Mouse (Mus musculus): Measurements from ENCODE around the gene Asb14.

DNA sequence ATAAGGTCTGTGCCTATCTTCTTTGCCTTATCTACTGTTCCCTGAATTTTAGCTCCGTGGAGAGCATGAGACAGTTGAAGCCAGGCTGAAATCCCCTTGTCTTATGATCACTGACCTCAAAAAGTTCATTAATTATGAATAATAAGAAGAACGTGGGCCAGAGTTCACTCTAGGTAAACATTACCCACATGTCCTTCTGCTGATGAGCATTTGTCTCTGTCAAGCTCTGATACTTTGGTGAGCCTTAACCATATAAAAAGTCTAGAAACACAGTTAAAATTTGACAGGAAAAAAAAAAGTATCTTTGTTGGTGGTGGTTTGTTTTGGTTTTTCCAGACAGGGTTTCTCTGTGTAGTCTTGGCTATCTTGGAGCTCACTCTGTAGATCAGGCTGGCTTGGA is 40.3 kb upstream of the Asb14 start:
- TF ChIP-seq CTCF (IDR thresholded peaks at IDR 0.05) = no peak
- no peak for TF ChIP-seq EP300 (IDR thresholded peaks at IDR 0.05)
